Mouse (Mus musculus): ENCODE measurements around the gene Parp11. TPM values are rescaled to one million over a fixed set of nuclear protein-coding genes. Genes with fewer than 3 reads are reported as not detected.

Gene Parp11
- polyA plus RNA-seq, 1 experiment from 2014 or later, result 5.8 TPM

- no peak for TF ChIP-seq EP300 (IDR thresholded peaks at IDR 0.05; ENCODE audit: low read depth)
- TF ChIP-seq CTCF (IDR thresholded peaks at IDR 0.05; ENCODE audit: low read depth), result no peak
These were observed 85.0 kb downstream of the Parp11 start for GRCm38 (mm10) chr6:127531412-127532205.

GRCm38 (mm10) chr6:127532304-127532703 is 85.7 kb downstream of the Parp11 start:
- WGBS (ENCODE audit: insufficient replicate concordance), result 74% methylated on average over 5 of the region's 5 CpGs
- peaks cover 11% of the 10 kb centered on the region for H3K4me1 ChIP-seq (ENCODE audit: insufficient read depth)
- no peak for TF ChIP-seq EP300 (IDR thresholded peaks at IDR 0.05; ENCODE audit: low read depth)
- TF ChIP-seq CTCF (IDR thresholded peaks at IDR 0.05; ENCODE audit: low read depth), result no peak
- H3K4me3 ChIP-seq (ENCODE audit: low read depth, low read length), result no peak overlapping the region
- H3K36me3 ChIP-seq (replicated peaks; ENCODE audit: insufficient read depth, low read length), result no peaks in the 10 kb centered on the region
- no peak overlapping the region for H3K4me2 ChIP-seq (ENCODE audit: low read depth, low read length)
- H3K9me3 ChIP-seq (ENCODE audit: low read length), result no peaks in the 10 kb centered on the region
- ATAC-seq (no peak), DNase-seq (no peak)
- no peak overlapping the region for H3K9ac ChIP-seq (replicated peaks)
- H3K27me3 ChIP-seq (ENCODE audit: insufficient read depth, low read length), result no peaks in the 10 kb centered on the region
- H3K27ac ChIP-seq (ENCODE audit: low read depth), result no peak overlapping the region

More at GRCm38 (mm10) chr6:127531412-127532205, 85.0 kb downstream of the Parp11 start:
- Histone ChIP-seq H3K27me3 (ENCODE audit: insufficient read depth, low read length) (no peaks in the 10 kb centered on the region), H3K27ac (ENCODE audit: low read depth) (no peak overlapping the region), H3K9ac (replicated peaks) (no peak overlapping the region), H3K4me2 (ENCODE audit: low read depth, low read length) (no peak overlapping the region), H3K4me3 (ENCODE audit: low read depth, low read length) (no peak overlapping the region), H3K4me1 (ENCODE audit: insufficient read depth) (peaks cover 11% of the 10 kb centered on the region), H3K36me3 (replicated peaks; ENCODE audit: insufficient read depth, low read length) (no peaks in the 10 kb centered on the region), H3K9me3 (ENCODE audit: low read length) (no peaks in the 10 kb centered on the region)
- ATAC-seq (no peak), DNase-seq (no peak)
- WGBS (ENCODE audit: insufficient replicate concordance), result 31% methylated on average over 3 of the region's 3 CpGs

- H3K27me3 ChIP-seq (ENCODE audit: insufficient read depth, low read length), result no peaks in the 10 kb centered on the region
- no peak overlapping the region for H3K27ac ChIP-seq (ENCODE audit: low read depth)
- H3K9ac ChIP-seq (replicated peaks), result no peak overlapping the region
- WGBS (ENCODE audit: insufficient replicate concordance), result 74% methylated on average over 5 of the region's 5 CpGs
- TF ChIP-seq EP300 (IDR thresholded peaks at IDR 0.05; ENCODE audit: low read depth), result no peak
- no peak for TF ChIP-seq CTCF (IDR thresholded peaks at IDR 0.05; ENCODE audit: low read depth)
- DNase-seq (no peak), ATAC-seq (no peak)
- no peak overlapping the region for H3K4me3 ChIP-seq (ENCODE audit: low read depth, low read length)
- no peak overlapping the region for H3K4me2 ChIP-seq (ENCODE audit: low read depth, low read length)
- H3K4me1 ChIP-seq (ENCODE audit: insufficient read depth), result peaks cover 10% of the 10 kb centered on the region
- H3K36me3 ChIP-seq (replicated peaks; ENCODE audit: insufficient read depth, low read length), result no peaks in the 10 kb centered on the region
- no peaks in the 10 kb centered on the region for H3K9me3 ChIP-seq (ENCODE audit: low read length)
These were observed 87.1 kb downstream of the Parp11 start for GRCm38 (mm10) chr6:127533766-127534165.

DNA sequence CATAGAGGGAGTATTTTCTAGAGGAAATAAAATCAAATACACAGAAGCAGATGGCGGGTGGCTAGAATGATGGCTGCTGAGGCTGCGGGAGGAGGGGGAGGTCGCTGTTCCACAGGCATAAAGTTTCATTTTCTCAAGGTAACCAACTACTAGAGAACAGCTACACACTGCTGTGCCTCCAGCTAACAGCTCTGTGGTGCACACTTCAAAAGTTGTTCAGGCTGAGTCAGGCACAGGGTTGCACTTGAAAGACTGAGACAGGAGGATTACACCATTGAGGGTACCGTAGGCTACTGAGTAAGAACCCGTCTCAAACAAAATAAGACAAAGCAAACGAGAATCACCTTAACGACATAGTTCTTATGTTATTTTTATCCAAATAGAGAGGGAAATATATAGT is 90.4 kb downstream of the Parp11 start:
- Histone ChIP-seq H3K4me3 (ENCODE audit: low read depth, low read length) (no peak overlapping the region), H3K4me2 (ENCODE audit: low read depth, low read length) (no peak overlapping the region), H3K9me3 (ENCODE audit: low read length) (no peaks in the 10 kb centered on the region), H3K9ac (replicated peaks) (no peak overlapping the region), H3K27me3 (ENCODE audit: insufficient read depth, low read length) (0 out of 2 replicates have a peak, but pooled peaks cover 3% of the 10 kb centered on the region), H3K36me3 (replicated peaks; ENCODE audit: insufficient read depth, low read length) (no peaks in the 10 kb centered on the region), H3K4me1 (ENCODE audit: insufficient read depth) (no peaks in the 10 kb centered on the region), H3K27ac (ENCODE audit: low read depth) (no peak overlapping the region)
- 84% methylated on average over 7 of the region's 7 CpGs for WGBS (ENCODE audit: insufficient replicate concordance)
- no peak for TF ChIP-seq CTCF (IDR thresholded peaks at IDR 0.05; ENCODE audit: low read depth)
- TF ChIP-seq EP300 (IDR thresholded peaks at IDR 0.05; ENCODE audit: low read depth), result no peak
- ATAC-seq (no peak), DNase-seq (no peak)

GRCm38 (mm10) chr6:127538118-127538517 is 91.5 kb downstream of the Parp11 start:
- DNase-seq (no peak), ATAC-seq (no peak)
- Histone ChIP-seq H3K9me3 (ENCODE audit: low read length) (no peaks in the 10 kb centered on the region), H3K36me3 (replicated peaks; ENCODE audit: insufficient read depth, low read length) (no peaks in the 10 kb centered on the region), H3K27ac (ENCODE audit: low read depth) (no peak overlapping the region), H3K4me3 (ENCODE audit: low read depth, low read length) (no peak overlapping the region), H3K9ac (replicated peaks) (no peak overlapping the region), H3K4me1 (ENCODE audit: insufficient read depth) (no peaks in the 10 kb centered on the region), H3K27me3 (ENCODE audit: insufficient read depth, low read length) (0 out of 2 replicates have a peak, but pooled peaks cover 3% of the 10 kb centered on the region), H3K4me2 (ENCODE audit: low read depth, low read length) (no peak overlapping the region)
- TF ChIP-seq CTCF (IDR thresholded peaks at IDR 0.05; ENCODE audit: low read depth) (no peak), EP300 (IDR thresholded peaks at IDR 0.05; ENCODE audit: low read depth) (no peak)
- WGBS (ENCODE audit: insufficient replicate concordance), result 71% methylated on average over 2 of the region's 2 CpGs

DNA sequence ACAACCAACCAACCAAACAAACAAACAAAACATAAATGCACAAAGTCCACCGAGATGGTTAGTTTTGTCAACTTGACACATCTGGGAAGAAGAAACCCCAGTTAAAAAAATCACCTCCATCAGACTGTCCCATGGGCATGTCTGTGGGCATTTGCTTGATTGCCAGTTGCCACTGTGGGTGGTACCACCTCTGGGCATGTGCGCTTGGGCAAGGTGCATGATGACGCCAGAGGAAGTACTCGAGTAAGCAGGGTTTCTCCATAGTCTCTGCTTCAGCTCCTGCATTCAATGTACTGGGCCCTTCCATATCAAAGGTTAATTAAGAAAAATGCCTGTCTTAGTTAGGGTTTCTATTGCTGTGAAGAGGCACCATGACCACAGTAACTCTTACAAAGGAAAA is 92.6 kb downstream of the Parp11 start:
- no peaks in the 10 kb centered on the region for H3K4me1 ChIP-seq (ENCODE audit: insufficient read depth)
- 0 out of 2 replicates have a peak, but pooled peaks cover 3% of the 10 kb centered on the region for H3K27me3 ChIP-seq (ENCODE audit: insufficient read depth, low read length)
- no peak overlapping the region for H3K9ac ChIP-seq (replicated peaks)
- no peak for TF ChIP-seq EP300 (IDR thresholded peaks at IDR 0.05; ENCODE audit: low read depth)
- no peak for TF ChIP-seq CTCF (IDR thresholded peaks at IDR 0.05; ENCODE audit: low read depth)
- WGBS (ENCODE audit: insufficient replicate concordance), result 77% methylated on average over 4 of the region's 4 CpGs
- no peaks in the 10 kb centered on the region for H3K9me3 ChIP-seq (ENCODE audit: low read length)
- no peak for ATAC-seq
- no peak overlapping the region for H3K4me2 ChIP-seq (ENCODE audit: low read depth, low read length)
- no peak overlapping the region for H3K4me3 ChIP-seq (ENCODE audit: low read depth, low read length)
- DNase-seq, result no peak
- H3K36me3 ChIP-seq (replicated peaks; ENCODE audit: insufficient read depth, low read length), result no peaks in the 10 kb centered on the region
- H3K27ac ChIP-seq (ENCODE audit: low read depth), result no peak overlapping the region

Data from liver, postnatal 0 days (tissue).